Comparison of ENCODE assay signal across 26 mouse cellular contexts in the genomic region with DNA sequence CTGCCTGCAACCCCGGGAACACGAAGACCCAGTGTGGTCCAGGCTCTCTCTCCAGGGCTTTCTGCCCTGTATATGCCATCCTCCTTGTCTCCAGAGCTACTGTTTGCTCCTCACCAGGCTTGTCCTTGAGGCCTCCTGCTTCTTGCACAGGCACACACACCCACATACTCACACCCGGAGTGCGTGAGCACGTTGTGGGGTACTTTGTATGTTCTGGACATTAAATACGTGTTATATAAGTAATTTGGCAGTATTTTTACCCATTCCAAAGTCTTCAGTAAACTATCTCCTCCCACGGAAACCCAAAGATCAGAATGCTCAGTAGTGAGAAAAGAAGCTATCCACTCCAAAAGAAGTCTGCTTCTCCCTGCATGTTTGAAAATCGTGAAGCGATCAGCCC.
A peak's percentile ranks its signal among the peaks of the same experiment; 100 is the strongest.
DNase-seq lines count a peak whose midpoint lies in the region; ATAC-seq lines count a peak whose summit lies in the region.
"Had no signal": no experiment of that assay in that cellular context is flagged by ENCODE, and none has a peak within 500 bp of the region (broad histone marks: within the 10 kb centered on the region; RNA-seq: fewer than 3 reads in every experiment).

No protein-coding gene starts in this region.

- H3K27me3 ChIP-seq in intestine, embryonic 14.5 days (replicated peaks; ENCODE audit: control insufficient read depth, insufficient read depth, low read length): no peaks in the 10 kb centered on the region
- H3K27me3 ChIP-seq in intestine, embryonic 15.5 days (replicated peaks): no peaks in the 10 kb centered on the region
- H3K27me3 ChIP-seq in liver, embryonic 12.5 days (replicated peaks): no peaks in the 10 kb centered on the region
- H3K27me3 ChIP-seq: heart, embryonic 13.5 days; liver, embryonic 15.5 days had no signal

- H3K27ac ChIP-seq in intestine, embryonic 14.5 days (ENCODE audit: low read depth): 0 out of 2 replicates have a peak overlapping the region, but pooled peaks have one; percentile 27
- no peak overlapping the region for H3K27ac ChIP-seq in intestine, embryonic 15.5 days
- H3K27ac ChIP-seq in liver, embryonic 12.5 days: no peak overlapping the region
- H3K27ac ChIP-seq: heart, adult 2 months; heart, embryonic 13.5 days; hindbrain, embryonic 14.5 days; liver, embryonic 15.5 days had no signal

- H3K9ac ChIP-seq in intestine, embryonic 14.5 days (ENCODE audit: low read length): no peak overlapping the region
- no peak overlapping the region for H3K9ac ChIP-seq in intestine, embryonic 15.5 days
- no peak overlapping the region for H3K9ac ChIP-seq in liver, embryonic 12.5 days
- H3K9ac ChIP-seq: heart, embryonic 13.5 days; hindbrain, embryonic 14.5 days; liver, embryonic 15.5 days; lung, embryonic 14.5 days had no signal

- intact Hi-C loops in left cerebral cortex, postnatal 36 days (cut with DNase I): no loop called here
- intact Hi-C loops in left cerebral cortex, postnatal 4 days (cut with DNase I): no loop called here

- peaks cover 9% of the 10 kb centered on the region; the same call in 1 of the 2 replicates for H3K4me1 ChIP-seq in intestine, embryonic 14.5 days (replicated peaks; ENCODE audit: control insufficient read depth, insufficient read depth, low read length)
- H3K4me1 ChIP-seq in intestine, embryonic 15.5 days (replicated peaks): no peaks in the 10 kb centered on the region
- H3K4me1 ChIP-seq in liver, embryonic 12.5 days: no peaks in the 10 kb centered on the region
- H3K4me1 ChIP-seq: heart, embryonic 13.5 days; liver, embryonic 15.5 days had no signal

- H3K4me3 ChIP-seq in intestine, embryonic 14.5 days (ENCODE audit: low read depth, low read length): no peak overlapping the region
- H3K4me3 ChIP-seq in intestine, embryonic 15.5 days (replicated peaks): no peak overlapping the region
- H3K4me3 ChIP-seq in liver, embryonic 12.5 days: no peak overlapping the region
- H3K4me3 ChIP-seq: erythroblast, embryonic 14.5 days; heart, adult 2 months; heart, embryonic 13.5 days; liver, embryonic 15.5 days had no signal

- ATAC-seq in intestine, embryonic 14.5 days (replicated peaks; ENCODE audit: low FRiP score, low TSS enrichment, low read depth): no peak
- ATAC-seq in intestine, embryonic 15.5 days: no peak
- no peak for ATAC-seq in liver, embryonic 12.5 days
- ATAC-seq: CD4-positive, CD25-positive, alpha-beta regulatory T cell, adult 4 months; forebrain, embryonic 16.5 days had no signal

- WGBS in intestine, embryonic 14.5 days: 55% methylated on average over 9 of the region's 9 CpGs
- 56% methylated on average over 9 of the region's 9 CpGs for WGBS in intestine, embryonic 15.5 days
- WGBS in liver, embryonic 12.5 days (ENCODE audit: insufficient replicate concordance): 67% methylated on average over 9 of the region's 9 CpGs

- H3K36me3 ChIP-seq in intestine, embryonic 14.5 days (ENCODE audit: control insufficient read depth, insufficient read depth, low read length): no peaks in the 10 kb centered on the region
- H3K36me3 ChIP-seq in intestine, embryonic 15.5 days: no peaks in the 10 kb centered on the region
- no peaks in the 10 kb centered on the region for H3K36me3 ChIP-seq in liver, embryonic 12.5 days
- H3K36me3 ChIP-seq: heart, embryonic 13.5 days; liver, embryonic 15.5 days had no signal

- H3K4me2 ChIP-seq in intestine, embryonic 14.5 days (ENCODE audit: low read length): no peak overlapping the region
- no peak overlapping the region for H3K4me2 ChIP-seq in intestine, embryonic 15.5 days (replicated peaks)
- no peak overlapping the region for H3K4me2 ChIP-seq in liver, embryonic 12.5 days
- H3K4me2 ChIP-seq: heart, embryonic 13.5 days; hindbrain, embryonic 14.5 days; liver, embryonic 15.5 days; lung, embryonic 14.5 days had no signal

- H3K9me3 ChIP-seq in intestine, embryonic 14.5 days (ENCODE audit: control insufficient read depth, low read length): no peaks in the 10 kb centered on the region
- H3K9me3 ChIP-seq in intestine, embryonic 15.5 days: no peaks in the 10 kb centered on the region
- H3K9me3 ChIP-seq in liver, embryonic 12.5 days (replicated peaks): no peaks in the 10 kb centered on the region
- H3K9me3 ChIP-seq: heart, embryonic 13.5 days; liver, embryonic 15.5 days had no signal

- DNase-seq in intestine, embryonic 14.5 days (ENCODE audit: low spot score): no peak
- peak; percentile 41 to 52 for DNase-seq in left cerebral cortex, postnatal 36 days (ENCODE audit: low spot score in 2 of 2)
- DNase-seq in left cerebral cortex, postnatal 4 days: no peak
- peak; percentile 24 to 56 for DNase-seq in right cerebral cortex, postnatal 36 days (ENCODE audit: low spot score in 2 of 2)
- DNase-seq in right cerebral cortex, postnatal 25 days: no peak
- DNase-seq: adrenal gland, postnatal 25 days; cerebellum, adult 18-20 months; cerebellum, postnatal 10 days; heart, adult 2 months; heart, postnatal 10 days; kidney, adult 8-10 months; kidney, postnatal 14 days; layer of hippocampus, adult 9-11 months; liver; lung, postnatal 14 days; midbrain, embryonic 14.5 days; thymus, postnatal 4 days had no signal

Comparison
In these comparisons a context has a peak if more than half of its experiments do, and no peak if none do; other contexts are left out.
1. DNase-seq: peak in left cerebral cortex, postnatal 36 days (2 of 2) and right cerebral cortex, postnatal 36 days (2 of 2); none in intestine, embryonic 14.5 days (single experiment), left cerebral cortex, postnatal 4 days (single experiment) and right cerebral cortex, postnatal 25 days (single experiment).